Mouse (Mus musculus) heart, postnatal 36 days (tissue): Measurements from ENCODE around the gene Tex50. TPM values are rescaled to one million over a fixed set of nuclear protein-coding genes. Genes with fewer than 3 reads are reported as not detected.
A peak's percentile ranks its signal among the peaks of the same experiment; 100 is the strongest.

Experiments
- DNase-seq, 2 experiments: peaks; one replicate each; pipeline ENCODE4 v3.0.0; 2021 to 2022
- intact Hi-C: fragments of 180-260 bp; cut with DNase I; formaldehyde crosslinking; loops from one replicate; pipeline ENCODE4 v1.15.1; 2025
- total RNA-seq, 2 experiments: library from RNA; stranded (reverse); gene quantifications; 2 replicates each; pipeline ENCODE4 v1.2.3; 2021

The Tex50 gene
- total RNA-seq, 2 experiments from 2014 or later: not detected

GRCm38 (mm10) chr1:161130726-161131664 lies 28.1 kb downstream of the Tex50 start, which contains the start of gene Klhl20:
TSS of gene Klhl20 (minus strand) at chr1:161131511.
- DNase-seq: peak; percentile 96 to 97
- intact Hi-C loops: loop anchor here (2.0 to 5.0 kb wide), 3 partner anchors 59 to 116 kb away; partner anchors contain the start of genes Cenpl, Dars2 and Zbtb37

GRCm38 (mm10) chr1:161126461-161126860 lies 32.7 kb downstream of the Tex50 start:
- intact Hi-C loops: no loop called here
- no peak for DNase-seq

GRCm38 (mm10) chr1:161122661-161123418 lies 36.3 kb downstream of the Tex50 start:
- DNase-seq: no peak
- intact Hi-C loops: no loop called here

GRCm38 (mm10) chr1:161114591-161114990 lies 44.5 kb downstream of the Tex50 start:
- intact Hi-C loops: no loop called here
- DNase-seq: no peak

- intact Hi-C loops: no loop called here
- no peak for DNase-seq
Observed at GRCm38 (mm10) chr1:161109216-161109615, 49.9 kb downstream of the Tex50 start.

Other genes with a start within 250 kb of the Tex50 start
- gene Serpinc1, start 180.7 kb downstream of the Tex50 start, total RNA-seq: under 1 TPM; 0.06 to 0.24 TPM
- gene Zbtb37, start 124.5 kb downstream of the Tex50 start, total RNA-seq: 10 to 100 TPM; 10.6 to 14.8 TPM
- 10 to 100 TPM; 23.8 to 25.5 TPM for gene Dars2, start 88.7 kb downstream of the Tex50 start, total RNA-seq
- 1 to 10 TPM in 1 of 2 experiments, under 1 TPM in 1; 0.83 to 1.7 TPM for gene Cenpl, start 88.6 kb downstream of the Tex50 start, total RNA-seq
- 10 to 100 TPM in 1 of 2 experiments, 1 to 10 TPM in 1; 9.7 to 12.2 TPM for gene Klhl20, start 27.8 kb downstream of the Tex50 start, total RNA-seq
- gene Ankrd45, start 16.6 kb downstream of the Tex50 start, total RNA-seq: 1 to 10 TPM; 2.3 to 2.8 TPM
- gene Prdx6, start 91.9 kb upstream of the Tex50 start, total RNA-seq: 100 to 1,000 TPM; 315 to 316 TPM
- gene Tnfsf4, start 236.1 kb upstream of the Tex50 start, total RNA-seq: not detected